Mouse (Mus musculus) layer of hippocampus, adult 8-10 months (tissue): ENCODE results near the gene 1700020D05Rik. TPM values are rescaled to one million over a fixed set of nuclear protein-coding genes. Genes with fewer than 3 reads are reported as not detected.

Experiments
- DNase-seq, 2 experiments: peaks; one replicate each; pipeline ENCODE4 v3.0.0; 2022; ENCODE audit warnings: low spot score in 2 of 2
- total RNA-seq, 4 experiments: library from RNA; stranded (reverse); gene quantifications; 2 replicates each; pipeline ENCODE4 v1.2.4; 2022

1700020D05Rik gene
- total RNA-seq, 4 experiments from 2014 or later: 7.4 to 12.1 (median 9.6) TPM

- DNase-seq: no peak
Measured at GRCm38 (mm10) chr19:5455037-5455436, 48.5 kb downstream of the 1700020D05Rik start.

Other genes with a start within 250 kb of the 1700020D05Rik start
- 10 to 100 TPM; 50.9 to 59.4 (median 55.3) TPM for gene Pacs1, start 230.7 kb downstream of the 1700020D05Rik start, total RNA-seq
- 100 to 1,000 TPM; 202 to 215 (median 208) TPM for gene Sf3b2, start 208.3 kb downstream of the 1700020D05Rik start, total RNA-seq
- gene Gal3st3, start 205.5 kb downstream of the 1700020D05Rik start, total RNA-seq: 10 to 100 TPM; 83.2 to 92.3 (median 86.9) TPM
- gene Catsper1, start 168.0 kb downstream of the 1700020D05Rik start, total RNA-seq: not detected
- 10 to 100 TPM; 10.8 to 18.1 (median 12.5) TPM for gene Cst6, start 154.2 kb downstream of the 1700020D05Rik start, total RNA-seq
- gene Eif1ad, start 137.0 kb downstream of the 1700020D05Rik start, total RNA-seq: 10 to 100 TPM; 18.6 to 27.4 (median 23.1) TPM
- gene Banf1, start 136.6 kb downstream of the 1700020D05Rik start, total RNA-seq: 10 to 100 TPM; 74.1 to 85.8 (median 76.2) TPM
- 100 to 1,000 TPM; 103 to 120 (median 114) TPM for gene Sart1, start 115.1 kb downstream of the 1700020D05Rik start, total RNA-seq
- under 1 TPM in 3 of 4 experiments, not detected in 1; 0.34 to 0.63 (median 0.37) TPM for gene Tsga10ip, start 101.3 kb downstream of the 1700020D05Rik start, total RNA-seq
- gene Drap1, start 78.8 kb downstream of the 1700020D05Rik start, total RNA-seq: 100 to 1,000 TPM; 308 to 358 (median 327) TPM
- gene AI837181, start 78.6 kb downstream of the 1700020D05Rik start, total RNA-seq: 10 to 100 TPM; 64.8 to 71.2 (median 67.6) TPM
- under 1 TPM; 0.20 to 0.67 (median 0.29) TPM for gene Fosl1, start 56.2 kb downstream of the 1700020D05Rik start, total RNA-seq
- 10 to 100 TPM; 31.7 to 33.1 (median 32.4) TPM for gene Ccdc85b, start 45.9 kb downstream of the 1700020D05Rik start, total RNA-seq
- gene Fibp, start 43.2 kb downstream of the 1700020D05Rik start, total RNA-seq: 100 to 1,000 TPM in 1 of 4 experiments, 10 to 100 TPM in 3; 93.5 to 109 (median 96.4) TPM
- under 1 TPM in 3 of 4 experiments, not detected in 1; 0.29 to 0.81 (median 0.77) TPM for gene Ctsw, start 35.3 kb downstream of the 1700020D05Rik start, total RNA-seq
- gene Efemp2, start 29.8 kb downstream of the 1700020D05Rik start, total RNA-seq: 10 to 100 TPM; 14.4 to 23.9 (median 22.1) TPM
- 10 to 100 TPM; 29.0 to 38.5 (median 33.8) TPM for gene Mus81, start 15.4 kb downstream of the 1700020D05Rik start, total RNA-seq
- 1,000 to 10,000 TPM; 1,240 to 1,334 (median 1,291) TPM for gene Cfl1, start 13.3 kb downstream of the 1700020D05Rik start, total RNA-seq
- gene Snx32, start 6.8 kb upstream of the 1700020D05Rik start, total RNA-seq: 10 to 100 TPM; 86.8 to 95.2 (median 88.6) TPM
- not detected for gene Ovol1, start 56.9 kb upstream of the 1700020D05Rik start, total RNA-seq
- 1 to 10 TPM; 5.8 to 8.7 (median 6.6) TPM for gene Ap5b1, start 64.2 kb upstream of the 1700020D05Rik start, total RNA-seq
- 10 to 100 TPM; 58.8 to 96.9 (median 78.2) TPM for gene Rnaseh2c, start 98.1 kb upstream of the 1700020D05Rik start, total RNA-seq
- gene Kat5, start 106.5 kb upstream of the 1700020D05Rik start, total RNA-seq: 100 to 1,000 TPM in 1 of 4 experiments, 10 to 100 TPM in 3; 81.5 to 105 (median 86.9) TPM
- 10 to 100 TPM; 18.8 to 32.7 (median 23.7) TPM for gene Rela, start 133.7 kb upstream of the 1700020D05Rik start, total RNA-seq
- gene Sipa1, start 159.9 kb upstream of the 1700020D05Rik start, total RNA-seq: 10 to 100 TPM; 16.2 to 20.4 (median 19.4) TPM
- 10 to 100 TPM; 16.9 to 21.3 (median 18.7) TPM for gene Map3k11, start 185.0 kb upstream of the 1700020D05Rik start, total RNA-seq
- gene Pcnx3, start 185.1 kb upstream of the 1700020D05Rik start, total RNA-seq: 10 to 100 TPM; 74.5 to 80.9 (median 77.0) TPM
- under 1 TPM in 1 of 4 experiments, not detected in 3; 0.43 TPM for gene Kcnk7, start 200.6 kb upstream of the 1700020D05Rik start, total RNA-seq
- gene Ehbp1l1, start 222.5 kb upstream of the 1700020D05Rik start, total RNA-seq: 10 to 100 TPM; 12.4 to 17.8 (median 16.4) TPM
- 10 to 100 TPM; 22.5 to 31.3 (median 27.4) TPM for gene Fam89b, start 225.9 kb upstream of the 1700020D05Rik start, total RNA-seq
- 10 to 100 TPM; 30.4 to 40.5 (median 33.1) TPM for gene Ltbp3, start 237.1 kb upstream of the 1700020D05Rik start, total RNA-seq